Mouse (Mus musculus): ENCODE data around the gene Cd72. TPM values are rescaled to one million over a fixed set of nuclear protein-coding genes. Genes with fewer than 3 reads are reported as not detected.
A peak's percentile ranks its signal among the peaks of the same experiment; 100 is the strongest.

The Cd72 gene
- total RNA-seq, 1 experiment from 2014 or later, result 313 TPM

DNA sequence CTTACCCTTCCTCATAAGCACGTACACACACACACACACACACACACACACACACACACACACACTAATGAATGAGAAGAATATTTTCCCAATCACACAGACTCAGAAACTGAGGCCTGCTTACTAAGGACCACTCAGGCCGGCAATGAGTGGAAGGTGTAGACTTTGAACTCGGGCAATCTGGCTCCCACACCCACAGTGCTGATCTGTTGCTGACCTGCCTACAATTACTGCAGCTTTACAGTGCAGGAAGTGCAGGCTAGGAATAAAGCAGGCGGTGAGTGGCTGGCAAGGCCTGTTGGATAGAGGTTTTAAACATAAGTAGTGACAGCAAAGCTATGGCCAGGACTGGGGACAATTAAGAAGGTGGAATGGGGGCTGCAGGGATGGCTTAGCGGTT lies 26.6 kb upstream of the Cd72 start:
- ATAC-seq (ENCODE audit: extremely low read depth, insufficient number of reproducible peaks, low FRiP score, poor library complexity, severe bottlenecking), result no peak

DNA sequence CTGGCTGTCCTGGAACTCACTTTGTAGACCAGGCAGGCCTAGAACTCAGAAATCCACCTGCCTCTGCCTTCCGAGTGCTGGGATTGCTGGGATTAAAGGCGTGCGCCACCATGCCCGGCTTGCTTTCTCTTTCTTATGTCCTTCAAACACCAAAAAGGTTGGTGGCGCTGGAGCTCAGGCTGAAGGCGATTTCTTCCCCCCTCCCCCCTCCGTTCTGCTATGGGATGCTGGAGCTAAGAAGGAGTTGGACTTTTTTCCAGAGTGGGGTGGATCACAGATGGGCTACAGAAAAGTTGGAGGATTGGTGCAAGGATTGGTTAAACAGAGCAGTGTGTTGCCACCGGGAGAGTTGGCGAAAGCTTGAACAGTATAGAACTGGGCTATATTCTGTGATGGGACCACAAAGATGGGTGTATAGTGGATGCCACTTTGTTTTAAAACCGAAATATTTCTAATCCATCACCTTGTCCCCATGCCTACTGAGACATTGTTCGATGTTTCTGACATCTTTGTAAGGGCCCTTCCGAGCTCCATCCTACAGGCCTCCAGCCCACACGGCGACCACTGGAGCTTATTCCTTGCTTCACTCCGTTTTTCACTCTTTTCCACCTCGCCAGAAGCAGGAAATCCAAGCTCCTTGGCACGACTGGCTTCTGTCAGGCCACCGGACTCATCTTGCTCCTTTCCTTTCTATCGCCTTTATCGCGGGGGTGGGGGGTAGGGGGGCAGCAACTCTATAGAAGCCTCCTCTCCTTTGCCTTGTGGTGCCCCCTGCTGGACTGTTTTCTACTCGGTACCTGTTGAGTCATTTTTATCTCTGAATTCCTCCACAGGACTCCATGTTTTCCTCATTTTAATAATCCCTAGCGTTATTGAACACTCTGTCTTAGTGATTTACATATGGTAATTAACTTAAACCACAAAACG lies 24.7 kb upstream of the Cd72 start:
- ATAC-seq (ENCODE audit: extremely low read depth, insufficient number of reproducible peaks, low FRiP score, poor library complexity, severe bottlenecking), result 0 out of 2 replicates have a peak, but pooled peaks have one; percentile 13

DNA sequence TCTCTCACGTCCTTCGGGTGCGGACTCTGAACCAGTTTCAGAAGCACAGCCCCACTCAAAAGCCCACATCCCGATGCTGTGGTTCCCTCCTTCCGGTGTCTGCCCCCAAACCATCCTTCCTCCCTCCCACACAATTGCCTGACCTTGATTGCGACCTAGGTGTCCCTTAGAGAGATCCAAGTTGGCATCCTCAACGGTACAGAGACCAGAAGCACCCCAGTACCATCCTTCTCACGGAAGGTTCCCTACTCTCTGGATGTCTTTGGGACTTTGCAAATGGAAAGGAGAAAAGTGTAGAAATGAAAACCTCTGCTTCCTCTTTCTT lies 24.1 kb upstream of the Cd72 start:
- no peak for ATAC-seq (ENCODE audit: extremely low read depth, insufficient number of reproducible peaks, low FRiP score, poor library complexity, severe bottlenecking)

DNA sequence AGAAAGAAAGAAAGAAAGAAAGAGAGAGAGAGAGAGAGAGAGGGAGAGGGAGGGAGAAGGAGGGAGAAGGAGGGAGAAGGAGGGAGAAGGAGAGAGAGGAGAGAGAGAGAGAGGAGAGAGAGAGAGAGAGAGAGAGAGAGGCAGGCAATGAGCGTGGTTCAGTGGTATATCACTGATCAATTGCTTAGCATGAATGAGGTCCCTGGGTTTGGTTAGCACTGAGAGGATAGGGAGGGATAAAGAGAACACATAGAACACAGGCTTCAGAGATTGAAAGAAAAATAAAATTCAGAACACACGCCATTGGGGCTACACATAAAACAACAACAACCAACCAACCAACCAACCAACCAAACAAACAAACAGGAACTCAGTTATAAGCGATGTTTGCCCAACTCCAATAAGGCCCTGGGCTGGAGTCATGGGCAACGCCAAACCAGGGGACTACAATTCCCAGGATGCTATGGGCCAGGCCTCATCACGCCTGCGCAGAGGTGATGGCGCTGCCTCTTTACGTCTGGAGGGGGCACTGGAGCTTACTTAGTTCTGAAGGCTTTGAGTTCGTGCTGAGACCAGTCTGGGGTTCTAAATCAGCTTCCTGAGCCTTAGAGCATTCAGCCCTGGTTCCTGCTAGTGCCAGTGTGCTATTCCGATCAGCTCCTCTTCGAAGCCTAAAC lies 23.6 kb upstream of the Cd72 start:
- peak; percentile 91 for ATAC-seq (ENCODE audit: extremely low read depth, insufficient number of reproducible peaks, low FRiP score, poor library complexity, severe bottlenecking)

DNA sequence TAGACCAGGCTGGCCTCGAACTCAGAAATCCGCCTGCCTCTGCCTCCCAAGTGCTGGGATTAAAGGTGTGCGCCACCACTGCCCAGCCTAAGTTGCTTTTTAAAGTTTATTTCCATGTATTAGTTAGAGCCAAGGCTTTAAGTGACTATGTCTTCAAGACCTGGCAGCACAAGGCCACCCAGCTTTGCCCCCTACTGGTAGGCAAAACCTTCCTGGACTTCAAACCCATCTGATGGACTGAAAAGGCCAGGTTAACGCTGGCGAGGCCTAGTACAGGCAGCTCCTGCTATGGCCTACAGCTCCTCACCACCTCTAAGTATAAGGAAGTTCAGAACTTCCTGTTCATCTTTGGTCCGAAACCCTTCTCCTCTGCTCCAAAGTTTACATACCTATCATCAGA lies 22.2 kb upstream of the Cd72 start:
- no peak for ATAC-seq (ENCODE audit: extremely low read depth, insufficient number of reproducible peaks, low FRiP score, poor library complexity, severe bottlenecking)

DNA sequence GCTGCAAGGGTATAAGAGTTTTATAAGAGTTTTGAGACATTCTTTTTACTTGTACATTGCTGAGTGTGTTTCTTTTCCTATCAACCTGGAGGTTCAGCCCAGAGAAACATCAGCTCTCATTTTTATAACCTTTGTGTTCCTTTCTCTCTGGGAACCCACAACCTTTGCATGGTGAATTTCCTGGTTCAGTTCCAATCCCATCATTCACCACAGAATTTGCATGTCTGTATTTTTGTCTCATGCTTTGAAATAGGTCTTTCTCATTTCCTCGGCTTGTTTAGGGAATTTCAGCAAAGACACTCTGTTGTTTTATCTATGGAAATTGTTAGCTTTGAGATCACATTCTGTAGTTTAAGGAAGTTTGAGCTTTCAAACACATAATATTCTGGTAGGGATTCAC lies 19.2 kb upstream of the Cd72 start:
- ATAC-seq (ENCODE audit: extremely low read depth, insufficient number of reproducible peaks, low FRiP score, poor library complexity, severe bottlenecking), result no peak

DNA sequence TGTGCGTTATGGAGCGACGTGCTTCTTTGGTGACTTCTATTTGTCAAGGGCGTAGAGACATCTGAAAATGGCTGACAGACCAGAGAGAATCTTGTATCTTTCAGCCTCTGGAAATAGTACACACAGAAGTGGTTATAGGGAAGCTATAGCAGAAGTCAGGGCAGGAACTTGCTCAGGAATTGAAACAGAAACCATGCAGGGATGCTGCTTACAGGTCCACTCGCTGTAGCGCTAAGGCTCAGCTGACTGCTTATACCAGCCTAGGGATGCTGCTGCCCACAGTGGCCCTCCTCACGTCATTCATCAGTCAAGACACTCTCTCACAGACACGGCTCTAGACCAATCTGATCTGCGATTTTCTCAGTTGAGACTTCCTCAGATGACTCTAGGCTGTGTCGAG lies 15.9 kb upstream of the Cd72 start:
- ATAC-seq (ENCODE audit: extremely low read depth, insufficient number of reproducible peaks, low FRiP score, poor library complexity, severe bottlenecking), result peak; percentile 8; the same call in 1 of the 2 replicates

DNA sequence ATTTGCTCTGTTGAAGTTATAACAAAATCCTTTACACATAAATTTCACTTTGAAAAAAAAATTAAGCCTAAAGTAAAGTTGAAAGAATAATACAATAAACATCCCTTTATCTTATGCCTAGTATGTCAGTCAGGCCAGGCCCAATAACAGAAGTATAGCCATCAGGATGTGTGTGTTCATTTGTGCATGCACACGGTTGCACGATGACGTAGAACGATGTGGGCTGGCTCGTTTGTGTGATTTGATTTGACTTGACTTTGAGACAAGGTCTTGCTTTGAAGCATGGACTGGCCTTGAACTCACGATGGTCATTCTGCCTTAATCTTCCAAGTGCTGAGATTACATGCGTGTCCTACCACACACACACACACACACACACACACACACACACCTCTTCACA lies 12.4 kb upstream of the Cd72 start:
- ATAC-seq (ENCODE audit: extremely low read depth, insufficient number of reproducible peaks, low FRiP score, poor library complexity, severe bottlenecking), result peak; percentile 53; the same call in 1 of the 2 replicates

DNA sequence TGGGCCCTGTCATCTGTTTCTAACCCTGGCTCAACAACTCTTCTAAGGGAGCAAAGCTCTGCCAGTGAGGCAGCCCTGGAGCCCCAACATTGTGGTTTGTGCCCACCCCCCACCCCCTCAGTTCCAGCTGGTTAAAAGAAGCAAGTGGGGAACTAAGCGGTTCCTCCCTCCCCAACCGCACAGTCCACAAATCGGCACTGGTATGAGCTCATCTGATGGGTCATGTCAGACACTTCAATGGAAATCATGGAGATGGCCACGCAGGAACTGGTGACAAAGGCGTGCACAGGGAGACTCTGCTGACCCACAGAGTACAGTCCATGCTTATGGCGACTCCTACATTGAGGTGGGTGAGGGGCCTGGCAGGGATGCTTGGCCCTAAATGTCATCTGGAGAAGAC lies 11.5 kb upstream of the Cd72 start:
- 0 out of 2 replicates have a peak, but pooled peaks have one; percentile 17 for ATAC-seq (ENCODE audit: extremely low read depth, insufficient number of reproducible peaks, low FRiP score, poor library complexity, severe bottlenecking)

DNA sequence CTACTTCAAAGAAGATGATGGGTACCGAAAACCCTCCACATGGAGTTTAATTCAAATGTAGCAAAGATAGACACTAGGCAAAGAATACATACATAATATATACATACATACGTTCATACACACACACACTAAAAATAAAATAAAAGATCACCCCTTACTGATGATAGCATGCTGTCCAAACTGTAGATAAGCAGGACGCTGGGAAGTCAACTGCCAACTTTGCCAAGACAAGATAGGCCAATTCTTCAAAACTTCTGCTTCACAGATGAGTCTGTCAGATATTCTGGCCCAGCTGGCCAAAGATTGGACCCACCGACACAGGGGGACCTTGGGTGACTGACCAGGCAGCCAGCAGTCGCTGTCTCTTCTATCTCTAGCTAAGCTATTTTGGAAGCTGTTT lies 8.7 kb upstream of the Cd72 start:
- ATAC-seq (ENCODE audit: extremely low read depth, insufficient number of reproducible peaks, low FRiP score, poor library complexity, severe bottlenecking), result no peak

DNA sequence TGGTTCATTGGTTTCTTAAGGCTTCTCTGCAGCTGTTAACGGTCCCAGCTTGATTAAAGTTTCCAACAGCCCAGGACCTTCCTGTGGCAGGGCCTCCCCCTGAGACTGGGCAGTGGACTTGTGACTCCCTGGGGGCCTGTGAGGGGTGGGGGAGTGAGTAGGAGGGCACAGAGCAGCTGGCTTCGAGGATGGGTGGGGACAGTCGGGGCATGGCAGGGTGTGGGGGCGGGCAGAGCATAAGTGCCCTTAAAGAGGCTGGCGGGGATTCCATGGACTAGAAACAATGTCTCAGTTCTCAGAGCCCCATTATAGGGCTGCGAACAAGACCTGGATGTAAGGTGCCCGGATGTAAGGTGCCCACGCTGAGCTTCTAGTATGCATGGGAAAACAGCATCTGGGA lies 2.7 kb upstream of the Cd72 start:
- ATAC-seq (ENCODE audit: extremely low read depth, insufficient number of reproducible peaks, low FRiP score, poor library complexity, severe bottlenecking), result 0 out of 2 replicates have a peak, but pooled peaks have one; percentile 9

DNA sequence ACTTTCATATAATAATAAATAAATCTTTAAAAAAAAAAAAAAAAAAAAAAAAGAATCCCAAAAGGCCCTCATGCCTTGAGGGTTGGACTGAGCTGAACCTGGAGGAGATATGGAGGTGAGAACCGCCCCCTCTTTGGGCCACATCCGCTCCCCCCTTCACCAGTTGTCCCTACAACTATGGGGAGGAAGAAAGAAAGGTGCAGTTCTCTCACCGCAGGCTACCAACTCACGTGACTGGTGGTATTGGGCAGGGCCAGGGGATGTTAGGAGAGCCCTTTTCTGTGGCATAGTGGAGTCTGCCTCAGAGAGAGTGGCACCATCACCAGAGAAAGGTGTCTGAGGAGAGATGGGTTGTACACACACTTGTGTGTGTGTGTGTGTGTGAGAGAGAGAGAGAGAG lies 2.0 kb upstream of the Cd72 start:
- ATAC-seq (ENCODE audit: extremely low read depth, insufficient number of reproducible peaks, low FRiP score, poor library complexity, severe bottlenecking), result peak; percentile 50

DNA sequence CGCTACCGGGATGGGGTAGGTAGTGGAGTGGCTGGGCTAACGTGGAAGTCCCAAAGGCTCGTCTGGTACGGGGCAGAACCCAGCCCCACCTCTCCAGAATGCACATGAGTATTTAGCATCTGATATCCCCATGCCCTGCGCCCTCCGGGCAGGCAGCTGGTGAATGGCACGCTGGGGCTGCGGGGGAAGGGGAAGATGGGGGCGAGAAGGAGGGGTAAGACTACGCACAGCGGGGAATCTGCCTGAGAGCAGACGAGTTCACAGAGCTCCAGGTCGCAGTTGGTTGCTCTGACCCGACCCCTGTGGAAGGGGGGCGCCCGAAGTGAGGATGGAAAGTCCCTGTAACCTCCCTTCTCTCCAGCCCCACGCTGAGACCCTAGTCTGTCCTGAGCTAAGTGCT lies 1.0 kb downstream of the Cd72 start:
- no peak for ATAC-seq (ENCODE audit: extremely low read depth, insufficient number of reproducible peaks, low FRiP score, poor library complexity, severe bottlenecking)

DNA sequence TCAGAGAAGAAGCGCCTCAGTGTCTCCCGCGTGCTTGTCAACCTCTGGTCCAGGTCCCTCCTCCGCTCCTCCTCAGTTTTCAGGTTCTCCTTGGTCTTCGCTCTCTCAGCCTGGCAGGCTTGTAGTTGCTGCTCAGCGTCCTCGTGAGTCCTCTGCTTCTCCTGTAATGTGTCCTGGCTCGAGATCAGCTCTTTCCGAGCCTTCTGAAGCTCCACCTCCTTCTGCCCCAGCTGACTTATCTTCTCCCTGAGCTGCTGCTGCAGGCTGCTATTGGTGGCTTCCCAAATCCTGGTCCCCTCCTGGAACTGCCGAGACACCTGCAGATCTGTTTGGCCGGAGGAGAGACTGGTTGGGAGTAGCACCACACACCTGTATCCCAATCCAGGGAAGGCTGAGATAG lies 2.1 kb downstream of the Cd72 start:
- ATAC-seq (ENCODE audit: extremely low read depth, insufficient number of reproducible peaks, low FRiP score, poor library complexity, severe bottlenecking), result no peak

DNA sequence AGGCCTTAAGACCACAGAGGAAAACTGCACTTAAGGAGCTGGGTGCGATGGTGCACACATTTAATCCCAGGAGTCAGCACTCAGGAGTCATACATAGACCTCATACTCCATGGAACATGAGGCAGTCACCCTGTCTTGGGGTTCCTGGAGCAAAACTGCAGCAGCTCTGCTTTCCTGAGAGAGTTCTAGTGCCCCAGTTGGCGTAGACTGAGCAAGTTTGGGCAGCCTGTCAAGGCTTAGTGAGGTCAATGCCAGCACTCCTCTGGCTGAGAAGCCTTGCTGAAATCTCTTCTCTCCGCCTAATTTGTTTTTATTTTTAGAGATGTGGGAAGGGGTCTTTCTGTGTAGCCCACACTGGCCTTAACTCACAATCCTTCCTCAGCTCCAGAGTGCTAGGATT lies 5.9 kb downstream of the Cd72 start:
- ATAC-seq (ENCODE audit: extremely low read depth, insufficient number of reproducible peaks, low FRiP score, poor library complexity, severe bottlenecking), result no peak

DNA sequence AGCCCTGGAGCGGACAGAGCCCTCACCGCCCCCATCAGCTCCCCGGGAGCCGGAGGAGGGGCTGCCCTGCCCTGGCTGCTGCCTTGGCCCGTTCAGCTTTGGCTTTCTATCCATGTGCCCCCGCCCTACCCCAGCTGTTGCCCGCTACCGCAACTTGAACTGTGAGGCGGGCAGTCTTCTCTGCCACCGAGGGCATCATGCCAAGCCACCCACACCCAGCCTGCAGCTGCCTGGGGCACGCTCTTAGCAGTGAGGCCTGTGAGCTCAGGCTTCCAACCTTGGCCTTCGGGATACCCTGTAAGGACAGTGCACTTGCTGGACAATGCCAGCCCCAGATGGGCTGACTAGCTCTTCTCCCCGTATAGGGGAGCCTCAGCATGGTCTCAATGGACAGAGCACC lies 7.2 kb downstream of the Cd72 start:
- no peak for ATAC-seq (ENCODE audit: extremely low read depth, insufficient number of reproducible peaks, low FRiP score, poor library complexity, severe bottlenecking)

DNA sequence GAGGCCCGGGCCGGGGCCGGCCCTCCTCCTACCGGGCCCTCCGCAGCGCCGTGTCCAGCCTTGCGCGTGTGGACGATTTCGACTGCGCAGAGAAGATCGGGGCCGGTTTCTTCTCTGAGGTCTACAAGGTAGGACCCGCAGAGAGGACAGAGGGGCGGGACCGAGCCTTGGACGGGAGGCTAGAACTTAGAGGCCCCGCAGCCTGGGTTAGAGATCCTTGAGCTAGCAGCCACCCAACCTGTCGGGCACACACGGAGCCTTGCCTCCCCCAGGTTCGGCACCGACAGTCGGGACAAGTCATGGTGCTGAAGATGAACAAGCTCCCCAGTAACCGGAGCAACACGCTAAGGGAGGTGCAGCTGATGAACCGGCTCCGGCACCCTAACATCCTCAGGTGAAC lies 10.9 kb downstream of the Cd72 start:
- ATAC-seq (ENCODE audit: extremely low read depth, insufficient number of reproducible peaks, low FRiP score, poor library complexity, severe bottlenecking), result no peak

DNA sequence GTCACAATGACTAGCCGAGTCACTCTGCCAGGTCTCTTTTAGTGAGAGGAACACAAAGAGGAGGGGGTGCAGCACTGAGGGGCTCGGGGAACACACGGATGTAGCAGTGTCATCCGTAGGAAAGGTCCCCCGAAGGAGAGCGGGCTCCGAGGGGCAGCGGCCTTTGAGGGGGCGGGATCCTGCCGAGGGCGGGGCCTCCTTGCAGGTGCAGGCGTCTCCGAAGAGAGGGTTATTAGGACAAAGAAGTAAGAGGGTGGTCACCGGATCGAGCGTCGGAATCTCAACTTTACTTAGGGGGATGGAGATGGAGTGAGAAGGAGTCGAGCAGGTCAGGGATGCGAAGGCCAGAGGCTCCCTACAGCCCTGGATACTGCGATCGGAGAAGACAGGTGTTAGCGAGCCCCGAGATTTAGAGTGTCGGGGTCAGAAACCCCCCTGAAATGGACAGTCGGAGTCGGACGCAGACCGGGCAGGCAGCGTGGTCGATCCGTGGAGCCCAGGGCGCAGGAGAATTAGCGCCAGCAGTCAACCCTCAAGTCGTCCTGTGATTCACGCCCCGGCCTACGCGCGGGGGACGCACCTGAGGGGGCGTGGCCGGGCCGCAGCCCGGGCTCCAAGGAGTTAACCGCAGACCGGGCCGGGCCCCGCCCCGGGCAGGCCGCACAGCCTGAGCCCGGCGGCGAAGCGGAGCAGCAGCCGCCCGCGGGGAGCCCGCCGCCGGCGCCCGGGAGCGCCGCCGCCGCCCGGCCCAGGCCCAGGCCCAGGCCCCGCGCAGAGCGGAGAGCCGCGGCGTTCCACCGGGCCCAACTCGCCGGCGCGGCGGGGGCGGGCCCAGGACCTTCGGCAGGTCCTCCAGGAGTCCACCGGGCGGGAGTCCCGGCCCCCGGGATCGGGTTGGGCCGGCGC lies 11.7 kb downstream of the Cd72 start:
- ATAC-seq (ENCODE audit: extremely low read depth, insufficient number of reproducible peaks, low FRiP score, poor library complexity, severe bottlenecking), result peak; percentile 2; the same call in 1 of the 2 replicates

DNA sequence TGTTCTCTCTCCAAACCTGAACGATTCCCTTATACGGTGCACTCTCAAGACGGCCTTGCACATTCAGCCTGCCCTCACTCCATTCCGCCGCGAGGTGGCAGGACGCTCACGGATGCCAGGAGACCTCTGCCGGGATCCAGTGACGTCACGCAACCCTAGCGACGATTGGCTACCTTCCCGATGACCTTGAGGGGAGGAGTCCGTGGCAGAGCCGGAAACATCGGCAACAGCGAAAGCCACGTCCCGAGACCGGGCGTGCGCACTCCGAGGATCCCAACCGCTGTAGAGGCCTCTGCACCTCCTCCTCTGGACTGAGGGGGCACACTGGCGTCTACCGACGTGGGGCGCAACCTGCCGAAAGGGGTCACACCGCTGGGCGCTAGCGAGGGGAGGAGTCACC lies 12.4 kb downstream of the Cd72 start:
- peak; percentile 91 for ATAC-seq (ENCODE audit: extremely low read depth, insufficient number of reproducible peaks, low FRiP score, poor library complexity, severe bottlenecking)

Measured in neutrophil, adult 5-6 weeks (primary cell).